Mouse (Mus musculus): ENCODE measurements around the gene Olfr455. TPM values are rescaled to one million over a fixed set of nuclear protein-coding genes. Genes with fewer than 3 reads are reported as not detected.

Olfr455 gene
- total RNA-seq, 4 experiments from 2014 or later = not detected

Other genes with a start within 250 kb of the Olfr455 start
- gene Fam131b, start 222.9 kb downstream of the Olfr455 start, total RNA-seq (2022) = under 1 TPM; 0.12 to 0.23 (median 0.15) TPM
- gene Zyx, start 198.0 kb downstream of the Olfr455 start, total RNA-seq (2022) = 100 to 1,000 TPM in 1 of 4 experiments, 10 to 100 TPM in 3; 78.9 to 118 (median 89.4) TPM
- gene Epha1, start 174.3 kb downstream of the Olfr455 start, total RNA-seq (2022) = 1 to 10 TPM in 2 of 4 experiments, under 1 TPM in 2; 0.46 to 1.6 (median 0.99) TPM
- gene Tas2r143, start 147.3 kb downstream of the Olfr455 start, total RNA-seq (2022) = 1 to 10 TPM; 1.9 to 7.8 (median 3.5) TPM
- gene Tas2r135, start 142.2 kb downstream of the Olfr455 start, total RNA-seq (2022) = 1 to 10 TPM in 3 of 4 experiments, under 1 TPM in 1; 1.00 to 5.7 (median 2.6) TPM
- 1 to 10 TPM in 2 of 4 experiments, under 1 TPM in 1, not detected in 1; 0.77 to 2.5 (median 2.4) TPM for gene Tas2r126, start 113.1 kb downstream of the Olfr455 start, total RNA-seq (2022)
- not detected for gene Olfr458, start 82.4 kb downstream of the Olfr455 start, total RNA-seq (2022)
- gene Olfr457, start 71.3 kb downstream of the Olfr455 start, total RNA-seq (2022) = not detected
- not detected for gene Olfr456, start 60.4 kb downstream of the Olfr455 start, total RNA-seq (2022)
- gene Tcaf3, start 50.1 kb upstream of the Olfr455 start, total RNA-seq (2022) = not detected
- 10 to 100 TPM; 11.9 to 15.5 (median 14.8) TPM for gene Tcaf2, start 97.7 kb upstream of the Olfr455 start, total RNA-seq (2022)
- 100 to 1,000 TPM; 108 to 146 (median 117) TPM for gene Tcaf1, start 162.5 kb upstream of the Olfr455 start, total RNA-seq (2022)
- not detected for gene Olfr453, start 191.8 kb upstream of the Olfr455 start, total RNA-seq (2022)
- gene Olfr38, start 208.8 kb upstream of the Olfr455 start, total RNA-seq (2022) = not detected
- gene Olfr452, start 237.5 kb upstream of the Olfr455 start, total RNA-seq (2022) = not detected

Measured in adrenal gland, adult 8-10 months (tissue).